Mouse (Mus musculus): ENCODE measurements around the gene Mapk11.

DNA sequence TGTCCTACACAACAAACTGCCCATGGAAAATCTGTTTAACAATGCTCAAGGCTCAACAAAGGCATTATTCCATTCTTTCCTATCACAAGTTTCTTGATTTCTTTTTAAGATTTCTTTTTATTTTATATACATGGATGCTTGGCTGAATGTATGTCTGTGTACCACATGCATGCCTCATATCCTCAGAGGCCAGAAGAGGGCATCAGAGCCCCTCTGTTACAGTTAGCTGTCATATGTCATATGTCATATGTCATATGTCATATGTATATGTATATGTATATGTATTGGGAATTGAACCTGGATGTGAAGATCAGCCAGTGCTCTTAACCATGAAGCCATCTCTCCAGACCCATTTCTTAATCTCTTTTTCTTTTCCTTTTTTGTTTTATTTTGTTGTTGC is 31.4 kb downstream of the Mapk11 start:
- no peak for TF ChIP-seq POLR2A (IDR thresholded peaks at IDR 0.05; ENCODE audit: low read depth, low read length)
- TF ChIP-seq CTCF (conservative IDR thresholded peaks at IDR 0.05; ENCODE audit: insufficient read depth, insufficient read length, low read depth, low read length), result peak; percentile 24; the same call in 1 of the 2 replicates

All from kidney, adult 2 months (tissue).